Mouse (Mus musculus): ENCODE measurements around the gene Tubb2b. TPM values are rescaled to one million over a fixed set of nuclear protein-coding genes. Genes with fewer than 3 reads are reported as not detected.
A peak's percentile ranks its signal among the peaks of the same experiment; 100 is the strongest.

The Tubb2b gene
- polyA plus RNA-seq, 1 experiment from 2014 or later, result 24.8 TPM

DNA sequence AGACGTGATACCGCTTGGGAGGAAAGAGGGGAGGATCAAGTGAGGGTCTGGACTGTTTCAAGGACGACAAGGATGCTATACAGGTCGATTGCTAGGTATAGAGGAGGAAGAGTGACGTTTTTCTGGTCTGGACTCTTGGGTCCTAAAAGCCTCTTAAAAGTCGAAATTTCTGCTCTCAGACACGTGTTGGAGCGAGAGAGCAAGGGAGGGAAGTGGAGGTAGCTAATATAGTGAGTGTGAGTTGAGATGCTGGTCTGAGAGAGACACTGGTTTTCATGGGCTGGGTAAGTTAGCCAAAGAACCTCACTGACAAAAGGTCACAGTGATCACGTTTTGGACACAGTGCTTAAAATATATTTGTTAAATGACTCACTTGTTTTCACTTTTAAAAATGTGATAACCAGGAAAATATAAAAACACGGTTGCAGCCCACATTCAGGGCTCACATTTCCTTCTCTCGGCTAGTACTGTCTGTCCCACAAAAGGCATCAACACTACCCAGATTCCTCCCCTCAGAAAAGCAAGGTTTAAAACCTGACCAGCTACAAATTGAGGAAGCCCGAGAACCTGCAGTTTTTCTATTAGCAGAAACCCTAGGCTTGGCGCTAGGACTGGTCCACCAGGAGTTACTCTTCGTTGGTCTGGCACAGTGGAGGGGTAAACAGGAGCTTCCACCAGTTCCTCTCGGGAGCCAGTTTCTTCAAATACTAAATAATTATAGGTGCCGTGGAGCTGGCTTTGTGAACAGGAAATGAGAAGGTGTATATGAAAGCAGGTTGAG lies 51.6 kb downstream of the Tubb2b start:
- Histone ChIP-seq H3K4me3 (replicated peaks; ENCODE audit: low read depth, low read length) (peak overlapping the region; percentile 82; the same call in 1 of the 2 replicates), H3K4me1 (replicated peaks; ENCODE audit: insufficient read depth, low read length) (peaks cover 14% of the 10 kb centered on the region), H3K9me3 (replicated peaks; ENCODE audit: low read length) (no peaks in the 10 kb centered on the region), H3K4me2 (ENCODE audit: low read length) (peak overlapping the region; percentile 94), H3K36me3 (ENCODE audit: insufficient read depth, low read length) (no peaks in the 10 kb centered on the region), H3K27ac (no peak overlapping the region), H3K9ac (ENCODE audit: low read depth, low read length) (peak overlapping the region; percentile 78; the same call in 1 of the 2 replicates), H3K27me3 (ENCODE audit: insufficient read depth, low read length) (no peaks in the 10 kb centered on the region)
- no peak for TF ChIP-seq CTCF (IDR thresholded peaks at IDR 0.05; ENCODE audit: low read depth)
- WGBS, result 39% methylated on average over 16 of the region's 16 CpGs
- DNase-seq (ENCODE audit: low spot score) (no peak), ATAC-seq (replicated peaks; ENCODE audit: low FRiP score, low read depth) (no peak)

DNA sequence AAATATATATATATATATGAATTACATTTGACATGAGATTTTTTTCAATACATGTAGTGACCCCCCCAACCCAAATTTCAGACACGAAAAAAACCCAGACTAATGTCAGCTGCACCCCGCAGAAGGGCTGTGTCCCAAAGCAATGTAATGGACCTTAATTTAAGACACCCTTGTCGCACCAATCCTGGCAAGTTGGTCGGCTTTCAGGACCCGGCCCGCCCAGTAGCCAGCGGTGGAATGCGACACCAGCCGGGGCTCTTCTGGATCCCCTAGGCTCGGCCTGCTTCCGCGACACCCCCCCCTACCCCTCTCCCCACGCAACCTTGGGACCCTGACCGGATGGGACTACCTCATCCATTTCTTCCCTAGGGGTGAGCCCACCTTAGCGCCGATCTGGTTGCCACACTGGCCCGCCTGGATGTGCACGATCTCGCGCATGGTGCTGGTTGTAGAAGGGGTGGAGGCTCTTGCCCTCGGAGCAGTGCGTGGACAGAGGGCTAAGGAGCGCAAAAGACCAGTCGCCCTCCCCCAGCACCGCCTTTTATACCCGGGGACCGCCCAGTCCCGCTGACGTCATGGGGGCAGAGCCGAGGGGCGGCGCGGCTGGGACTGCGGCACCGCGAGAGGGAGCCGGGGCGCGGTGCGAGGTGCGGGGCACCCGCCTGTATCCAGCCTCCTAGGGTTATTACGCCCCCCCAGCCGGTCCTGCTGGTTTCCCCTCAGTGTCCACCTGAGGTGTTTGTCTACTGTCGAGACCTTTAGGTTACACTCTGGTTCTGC lies 52.6 kb downstream of the Tubb2b start, which contains the start of gene Tubb2a:
TSS of gene Tubb2a (minus strand) at position 516 of the 780 bp plus-strand sequence.
- 1% methylated on average over 45 of the region's 45 CpGs for WGBS
- Histone ChIP-seq H3K36me3 (ENCODE audit: insufficient read depth, low read length) (no peaks in the 10 kb centered on the region), H3K4me1 (replicated peaks; ENCODE audit: insufficient read depth, low read length) (peaks cover 14% of the 10 kb centered on the region), H3K27ac (peak within 1 kb of the TSS; percentile 64), H3K9me3 (replicated peaks; ENCODE audit: low read length) (no peaks in the 10 kb centered on the region), H3K9ac (ENCODE audit: low read depth, low read length) (peak within 1 kb of the TSS; percentile 78), H3K27me3 (ENCODE audit: insufficient read depth, low read length) (no peaks in the 10 kb centered on the region), H3K4me2 (ENCODE audit: low read length) (peak within 1 kb of the TSS; percentile 94), H3K4me3 (replicated peaks; ENCODE audit: low read depth, low read length) (peak within 1 kb of the TSS; percentile 82)
- ATAC-seq (replicated peaks; ENCODE audit: low FRiP score, low read depth) (peak; percentile 91), DNase-seq (ENCODE audit: low spot score) (peak; percentile 94)
- peak; percentile 67 for TF ChIP-seq CTCF (IDR thresholded peaks at IDR 0.05; ENCODE audit: low read depth)

Other genes with a start within 250 kb of the Tubb2b start
- gene Serpinb6c, start 224.8 kb downstream of the Tubb2b start, polyA plus RNA-seq (2015; fragmentation: Nextera tagmentation; extraction: Ambion mirVana), result 0.17 and 0.24 TPM in 2 replicates
- 22.5 and 24.1 TPM in 2 replicates for gene Nqo2, start 165.8 kb downstream of the Tubb2b start, polyA plus RNA-seq (2015; fragmentation: Nextera tagmentation; extraction: Ambion mirVana)
- gene Ripk1, start 128.1 kb downstream of the Tubb2b start, polyA plus RNA-seq (2015; fragmentation: Nextera tagmentation; extraction: Ambion mirVana), result 16.3 and 17.2 TPM in 2 replicates
- 78.2 and 85.1 TPM in 2 replicates for gene Serpinb6a, start 127.7 kb downstream of the Tubb2b start, polyA plus RNA-seq (2015; fragmentation: Nextera tagmentation; extraction: Ambion mirVana)
- 168 and 174 TPM in 2 replicates for gene Bphl, start 92.9 kb downstream of the Tubb2b start, polyA plus RNA-seq (2015; fragmentation: Nextera tagmentation; extraction: Ambion mirVana)
- gene Tubb2a, start 52.5 kb downstream of the Tubb2b start, polyA plus RNA-seq (2015; fragmentation: Nextera tagmentation; extraction: Ambion mirVana), result 169 and 170 TPM in 2 replicates
- gene Psmg4, start 32.5 kb upstream of the Tubb2b start, polyA plus RNA-seq (2015; fragmentation: Nextera tagmentation; extraction: Ambion mirVana), result 110 and 117 TPM in 2 replicates
- gene Slc22a23, start 214.7 kb upstream of the Tubb2b start, polyA plus RNA-seq (2015; fragmentation: Nextera tagmentation; extraction: Ambion mirVana), result 4.3 TPM in 2 replicates

All from kidney, postnatal 0 days (tissue).